8 mouse cellular contexts compared by ENCODE assay signal in the genomic region with DNA sequence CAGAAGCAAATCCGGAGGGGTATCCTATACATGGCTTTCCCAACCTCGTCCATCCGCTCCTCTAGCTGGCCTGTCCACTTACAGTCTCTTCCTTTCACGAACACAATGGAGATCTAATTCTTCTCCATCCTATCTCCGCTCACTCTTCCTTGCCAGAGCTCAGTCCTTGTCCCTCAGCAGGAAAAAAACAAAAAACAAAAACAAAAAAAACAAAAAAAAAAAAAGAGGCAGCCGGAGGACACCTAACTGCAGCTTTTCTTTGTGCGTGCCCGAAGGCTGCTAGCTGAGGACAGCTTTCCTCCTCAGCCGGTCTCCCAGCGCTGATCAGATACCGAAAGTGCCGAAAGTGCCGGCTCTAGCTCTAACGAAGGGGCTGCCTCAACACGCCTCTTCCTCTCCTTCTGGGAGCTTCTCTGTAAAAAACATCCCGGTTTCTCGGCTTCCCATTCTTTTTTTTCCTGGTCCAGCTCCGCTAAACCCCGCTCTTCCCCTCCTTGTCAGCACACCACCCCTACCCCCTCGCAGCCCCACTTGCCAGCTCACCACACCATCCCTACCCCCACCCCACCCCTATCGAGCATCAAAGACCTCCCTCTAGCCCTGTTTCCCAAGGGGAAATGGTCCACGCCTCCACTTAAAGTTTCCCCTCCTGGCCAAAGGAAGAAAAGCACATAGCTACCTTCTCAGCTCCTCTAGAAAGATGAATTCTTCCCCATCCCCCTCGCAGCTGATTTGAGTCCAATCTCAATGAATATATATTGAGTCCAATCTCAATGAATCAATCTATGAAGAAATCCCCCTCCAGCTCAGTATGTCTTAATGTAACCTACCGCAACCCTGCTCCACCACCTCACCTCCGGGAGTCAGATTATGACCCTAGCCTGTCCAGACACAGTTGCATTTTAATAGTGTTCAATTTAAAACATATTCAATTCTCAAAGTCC. TPM values are rescaled to one million over a fixed set of nuclear protein-coding genes. Genes with fewer than 3 reads are reported as not detected.
DNase-seq lines count a peak whose midpoint lies in the region; ATAC-seq and TF ChIP-seq lines count a peak whose summit lies in the region.

No protein-coding gene starts in this region.

- dilution Hi-C loops in CH12.LX (cut with MboI; ENCODE audit: extremely low pct_ligation_motif_present, extremely low pct_unique_long_range_greater_than_20kb, low sequenced_read_pairs): no loop called here

- peaks cover 5% of the 10 kb centered on the region; the same call in 1 of the 2 replicates for H3K79me2 ChIP-seq in CH12.LX (replicated peaks; ENCODE audit: control insufficient read depth, extremely low read depth, insufficient read depth, poor library complexity, severe bottlenecking)

- WGBS in embryonic facial prominence, embryonic 12.5 days: 5% methylated on average over 25 of the region's 25 CpGs
- 4% methylated on average over 25 of the region's 25 CpGs for WGBS in hindbrain, embryonic 13.5 days
- 8% methylated on average over 25 of the region's 25 CpGs for WGBS in liver, embryonic 16.5 days (ENCODE audit: insufficient replicate concordance)

- H3K4me1 ChIP-seq in CH12.LX (ENCODE audit: control insufficient read depth in 1 of 2, insufficient read depth in 2 of 2): peaks cover 18 to 36% of the 10 kb centered on the region in 2 experiments
- H3K4me1 ChIP-seq in embryonic facial prominence, embryonic 12.5 days: no peaks in the 10 kb centered on the region
- H3K4me1 ChIP-seq in hindbrain, embryonic 13.5 days (replicated peaks): peaks cover 18% of the 10 kb centered on the region
- no peaks in the 10 kb centered on the region for H3K4me1 ChIP-seq in liver, embryonic 16.5 days (ENCODE audit: control insufficient read depth, low read depth, low read length)

- in situ Hi-C loops in CH12.LX (cut with MboI; ENCODE audit: low pct_ligation_motif_present, low pct_unique_long_range_greater_than_20kb, low sequenced_read_pairs): no loop called here

- peak; percentile 43 for TF ChIP-seq POLR2A in CH12.LX (IDR thresholded peaks at IDR 0.05; ENCODE audit: low read depth, low read length)

- DNase-seq in gastrocnemius, adult 2 months: no peak
- DNase-seq in gastrocnemius, postnatal 36 days: no peak
- DNase-seq in CH12.LX (ENCODE audit: extremely low read depth): peak; percentile 72
- DNase-seq in right cerebral cortex, adult 2 months (ENCODE audit: low spot score in 2 of 2): peak; percentile 29 to 31
- no peak for DNase-seq in testis, postnatal 14 days (ENCODE audit: low spot score)

- no peak for TF ChIP-seq RAD21 in CH12.LX (IDR thresholded peaks at IDR 0.05; ENCODE audit: low read depth, low read length)

- H3K36me3 ChIP-seq in CH12.LX (replicated peaks in 1 of 2; ENCODE audit: control insufficient read depth in 1 of 2, insufficient read depth in 1 of 2, low read length in 1 of 2): no peaks in the 10 kb centered on the region
- H3K36me3 ChIP-seq in embryonic facial prominence, embryonic 12.5 days: no peaks in the 10 kb centered on the region
- no peaks in the 10 kb centered on the region for H3K36me3 ChIP-seq in hindbrain, embryonic 13.5 days
- no peaks in the 10 kb centered on the region for H3K36me3 ChIP-seq in liver, embryonic 16.5 days (ENCODE audit: control insufficient read depth, insufficient read depth)

- peak overlapping the region; percentile 94 for H3K4me2 ChIP-seq in CH12.LX (ENCODE audit: insufficient read depth, low read depth, poor library complexity, severe bottlenecking)
- peak overlapping the region; percentile 63 for H3K4me2 ChIP-seq in embryonic facial prominence, embryonic 12.5 days (replicated peaks)
- peak overlapping the region; percentile 67 for H3K4me2 ChIP-seq in hindbrain, embryonic 13.5 days
- H3K4me2 ChIP-seq in liver, embryonic 16.5 days (ENCODE audit: low read depth, low read length): peak overlapping the region; percentile 51

- intact Hi-C loops in gastrocnemius, adult 2 months (cut with DNase I): no loop called here
- intact Hi-C loops in gastrocnemius, postnatal 36 days (cut with DNase I): no loop called here

- H3K4me3 ChIP-seq in gastrocnemius, adult 2 months: peak overlapping the region; percentile 71
- peak overlapping the region; percentile 54 to 78 (median 65) for H3K4me3 ChIP-seq in CH12.LX (replicated peaks in 1 of 3; ENCODE audit: low read depth in 2 of 3, low read length in 2 of 3, poor library complexity in 1 of 3)
- H3K4me3 ChIP-seq in embryonic facial prominence, embryonic 12.5 days: peak overlapping the region; percentile 45
- H3K4me3 ChIP-seq in hindbrain, embryonic 13.5 days: peak overlapping the region; percentile 47
- H3K4me3 ChIP-seq in liver, embryonic 16.5 days (ENCODE audit: low read depth, low read length): peak overlapping the region; percentile 50

- peak overlapping the region; percentile 40 for H3K27ac ChIP-seq in gastrocnemius, adult 2 months
- no peak overlapping the region; the same call in 1 of the 2 replicates for H3K27ac ChIP-seq in CH12.LX (ENCODE audit: insufficient read depth, low read depth)
- H3K27ac ChIP-seq in embryonic facial prominence, embryonic 12.5 days: peak overlapping the region; percentile 63
- peak overlapping the region; percentile 86 for H3K27ac ChIP-seq in hindbrain, embryonic 13.5 days
- no peak overlapping the region for H3K27ac ChIP-seq in liver, embryonic 16.5 days (ENCODE audit: low read length)

- TF ChIP-seq CTCF in gastrocnemius, adult 2 months (IDR thresholded peaks at IDR 0.05): no peak
- no peak for TF ChIP-seq CTCF in CH12.LX (conservative IDR thresholded peaks at IDR 0.05 in 1 of 2, IDR thresholded peaks at IDR 0.05 in 1 of 2; ENCODE audit: low read depth in 2 of 2, low read length in 2 of 2)

- peak overlapping the region; percentile 68 for H3K9ac ChIP-seq in CH12.LX (ENCODE audit: insufficient read depth, low read depth)
- peak overlapping the region; percentile 68 for H3K9ac ChIP-seq in embryonic facial prominence, embryonic 12.5 days
- peak overlapping the region; percentile 80 for H3K9ac ChIP-seq in hindbrain, embryonic 13.5 days
- H3K9ac ChIP-seq in liver, embryonic 16.5 days (ENCODE audit: low read depth, low read length): peak overlapping the region; percentile 16

- no peaks in the 10 kb centered on the region for H3K27me3 ChIP-seq in CH12.LX (replicated peaks)
- no peaks in the 10 kb centered on the region for H3K27me3 ChIP-seq in embryonic facial prominence, embryonic 12.5 days
- no peaks in the 10 kb centered on the region for H3K27me3 ChIP-seq in hindbrain, embryonic 13.5 days
- H3K27me3 ChIP-seq in liver, embryonic 16.5 days (ENCODE audit: control insufficient read depth, insufficient read depth, low read depth, low read length): no peaks in the 10 kb centered on the region

- TF ChIP-seq EP300 in CH12.LX (IDR thresholded peaks at IDR 0.05; ENCODE audit: low read length): no peak

- no peak for ATAC-seq in embryonic facial prominence, embryonic 12.5 days (ENCODE audit: insufficient number of reproducible peaks, insufficient read depth, low FRiP score, low TSS enrichment)
- ATAC-seq in hindbrain, embryonic 13.5 days (ENCODE audit: low FRiP score): peak; percentile 79
- ATAC-seq in liver, embryonic 16.5 days (ENCODE audit: low read depth): 0 out of 2 replicates have a peak, but pooled peaks have one; percentile 16

- no peaks in the 10 kb centered on the region for H3K9me3 ChIP-seq in CH12.LX (replicated peaks; ENCODE audit: low read length)
- H3K9me3 ChIP-seq in embryonic facial prominence, embryonic 12.5 days: no peaks in the 10 kb centered on the region
- H3K9me3 ChIP-seq in hindbrain, embryonic 13.5 days: no peaks in the 10 kb centered on the region
- H3K9me3 ChIP-seq in liver, embryonic 16.5 days (replicated peaks; ENCODE audit: control insufficient read depth, low read length): no peaks in the 10 kb centered on the region

TF ChIP-seq in CH12.LX, 34 proteins besides CTCF, POLR2A, EP300 and RAD21 (continues in another document):
- TF ChIP-seq IRF4 (IDR thresholded peaks at IDR 0.05; ENCODE audit: low read depth, low read length) (peak; percentile 9; the same call in 1 of the 2 replicates), POLR2AphosphoS2 (IDR thresholded peaks at IDR 0.05; ENCODE audit: low read depth, low read length) (no peak), TCF12 (IDR thresholded peaks at IDR 0.05; ENCODE audit: low read depth, low read length) (no peak), RCOR1 (conservative IDR thresholded peaks at IDR 0.05; ENCODE audit: low read depth, low read length) (no peak), ETS1 (conservative IDR thresholded peaks at IDR 0.05; ENCODE audit: low read depth, low read length) (no peak), MXI1 (IDR thresholded peaks at IDR 0.05; ENCODE audit: low read depth, low read length) (0 out of 2 replicates have a peak, but pooled peaks have one; percentile 25), MAX (IDR thresholded peaks at IDR 0.05; ENCODE audit: low read length) (peak; percentile 5; the same call in 1 of the 2 replicates)

RNA-seq across cellular contexts. Expression of a gene that starts 11.0 kb away (rescaled TPM):
- 10 to 100 TPM; 20.0 to 23.0 TPM for total RNA-seq in gastrocnemius, adult 2 months (2021)
- 10 to 100 TPM; 17.1 to 20.7 TPM for total RNA-seq in gastrocnemius, postnatal 36 days (2021)
- total RNA-seq in CH12.LX (2012; rRNA removed) (148 and 170 TPM in 2 replicates), CH12.LX (2014; rRNA removed) (291 and 317 TPM in 2 replicates)
- 228 and 240 TPM in 2 replicates for polyA plus RNA-seq in CH12.LX (2012; ENCODE audit: insufficient read length, low read depth)
- polyA plus RNA-seq in embryonic facial prominence, embryonic 12.5 days (2016; fragmentation: Nextera tagmentation; extraction: Ambion mirVana): 72.6 and 75.1 TPM in 2 replicates
- polyA plus RNA-seq in hindbrain, embryonic 13.5 days (2015; fragmentation: Nextera tagmentation; extraction: Ambion mirVana): 58.2 and 60.1 TPM in 2 replicates
- polyA plus RNA-seq in liver, embryonic 16.5 days (2015; fragmentation: Nextera tagmentation; extraction: Ambion mirVana): 83.5 and 87.2 TPM in 2 replicates

RNA-seq across cellular contexts. Expression of a gene that starts 14.9 kb away (rescaled TPM):
- total RNA-seq in gastrocnemius, adult 2 months (2021): not detected
- not detected for total RNA-seq in gastrocnemius, postnatal 36 days (2021)
- total RNA-seq in CH12.LX (2012; rRNA removed): 1.4 and 2.0 TPM in 2 replicates
- 4.7 and 6.0 TPM in 2 replicates for total RNA-seq in CH12.LX (2014; rRNA removed)
- 2.8 and 3.7 TPM in 2 replicates for polyA plus RNA-seq in CH12.LX (2012; ENCODE audit: insufficient read length, low read depth)
- 0.15 TPM in 2 replicates for polyA plus RNA-seq in embryonic facial prominence, embryonic 12.5 days (2016; fragmentation: Nextera tagmentation; extraction: Ambion mirVana)
- polyA plus RNA-seq in hindbrain, embryonic 13.5 days (2015; fragmentation: Nextera tagmentation; extraction: Ambion mirVana): 0.69 and 0.76 TPM in 2 replicates
- not detected in 2 replicates for polyA plus RNA-seq in liver, embryonic 16.5 days (2015; fragmentation: Nextera tagmentation; extraction: Ambion mirVana)

RNA-seq across cellular contexts. Expression of a gene that starts 42.8 kb away (rescaled TPM):
- 10 to 100 TPM; 24.8 to 32.8 TPM for total RNA-seq in gastrocnemius, adult 2 months (2021)
- 10 to 100 TPM; 17.6 to 22.9 TPM for total RNA-seq in gastrocnemius, postnatal 36 days (2021)
- total RNA-seq in CH12.LX (2012; rRNA removed) (4.1 and 6.5 TPM in 2 replicates), CH12.LX (2014; rRNA removed) (2.1 and 2.9 TPM in 2 replicates)
- polyA plus RNA-seq in CH12.LX (2012; ENCODE audit: insufficient read length, low read depth): 9.9 and 13.8 TPM in 2 replicates
- 29.4 and 30.0 TPM in 2 replicates for polyA plus RNA-seq in embryonic facial prominence, embryonic 12.5 days (2016; fragmentation: Nextera tagmentation; extraction: Ambion mirVana)
- 32.9 and 35.5 TPM in 2 replicates for polyA plus RNA-seq in hindbrain, embryonic 13.5 days (2015; fragmentation: Nextera tagmentation; extraction: Ambion mirVana)
- polyA plus RNA-seq in liver, embryonic 16.5 days (2015; fragmentation: Nextera tagmentation; extraction: Ambion mirVana): 1.1 and 1.2 TPM in 2 replicates

Comparison
In these comparisons a context has a peak if more than half of its experiments do, and no peak if none do; other contexts are left out.
1. DNase-seq: peak in CH12.LX (single experiment) and right cerebral cortex, adult 2 months (2 of 2); none in gastrocnemius, adult 2 months (single experiment), gastrocnemius, postnatal 36 days (0 of 2) and testis, postnatal 14 days (single experiment).
2. H3K27ac ChIP-seq: peak in gastrocnemius, adult 2 months (single experiment), embryonic facial prominence, embryonic 12.5 days (single experiment) and hindbrain, embryonic 13.5 days (single experiment); none in CH12.LX (single experiment) and liver, embryonic 16.5 days (single experiment).
3. H3K9ac ChIP-seq: peak in every context shown above with its lines; median percentile 80 in hindbrain, embryonic 13.5 days; 68 in CH12.LX; 68 in embryonic facial prominence, embryonic 12.5 days; 16 in liver, embryonic 16.5 days.
4. Peak in every context shown above with its lines, with median percentiles within 50 percentile points of each other: H3K4me3 ChIP-seq and H3K4me2 ChIP-seq.